Mouse (Mus musculus) heart, adult 2 months (tissue): ENCODE measurements around the gene Pbxip1. TPM values are rescaled to one million over a fixed set of nuclear protein-coding genes. Genes with fewer than 3 reads are reported as not detected.
A peak's percentile ranks its signal among the peaks of the same experiment; 100 is the strongest.

ENCODE experiments used
- DNase-seq, 2 experiments: peaks; one replicate each; pipeline ENCODE4 v3.0.0; 2021
- H3K27ac ChIP-seq: fragments of 200-600 bp; 2 replicates; pipeline ENCODE4 v1.8.1; 2022
- H3K27me3 ChIP-seq: fragments of 200-500 bp; 2 replicates; pipeline ENCODE4 v1.6.1; 2012; ENCODE audit warnings: mild to moderate bottlenecking, low read length, inconsistent platforms, mixed read lengths; ENCODE audit not compliant: control insufficient read depth, insufficient read depth
- H3K36me3 ChIP-seq: fragments of 200-500 bp; 2 replicates; pipeline ENCODE4 v1.6.1; 2012; ENCODE audit warnings: low read length, inconsistent platforms; ENCODE audit not compliant: control insufficient read depth, insufficient read depth
- H3K4me1 ChIP-seq: fragments of 200-500 bp; 2 replicates; pipeline ENCODE4 v1.6.1; 2011; ENCODE audit warnings: low read length; ENCODE audit not compliant: control insufficient read depth, insufficient read depth
- H3K4me3 ChIP-seq: fragments of 200-600 bp; 2 replicates; pipeline ENCODE4 v1.8.1; 2022
- H3K79me2 ChIP-seq: fragments of 200-500 bp; replicated peaks from 2 replicates; pipeline ENCODE4 v1.6.1; 2012; ENCODE audit warnings: mild to moderate bottlenecking, inconsistent platforms, low read length, moderate library complexity, mixed read lengths; ENCODE audit not compliant: control insufficient read depth, insufficient read depth
- H3K9ac ChIP-seq: fragments of 200-500 bp; 2 replicates; pipeline ENCODE4 v1.6.1; 2012; ENCODE audit warnings: low read depth, mild to moderate bottlenecking, control low read depth, inconsistent platforms, low read length, mixed read lengths
- CTCF ChIP-seq: fragments of 200-600 bp; IDR thresholded peaks from 2 replicates; pipeline ENCODE4 v1.8.1; 2022; ENCODE audit warnings: antibody characterized with exemption, mild to moderate bottlenecking, moderate library complexity
- EP300 ChIP-seq: fragments of 200-500 bp; IDR thresholded peaks from 2 replicates; pipeline ENCODE4 v1.6.1; 2011; ENCODE audit warnings: low read depth, low read length, control low read depth; ENCODE audit not compliant: insufficient read depth
- POLR2A ChIP-seq: fragments of 200-500 bp; IDR thresholded peaks from 2 replicates; pipeline ENCODE4 v1.6.1; 2011; ENCODE audit warnings: mild to moderate bottlenecking, low read depth, low read length, control low read depth; ENCODE audit not compliant: insufficient read depth
- WGBS: fragments of 180-500 bp; shearing (Covaris S2); methylation state at CpG from one replicate; pipeline ENCODE4 v1.1.7; 2018; 5-methylcytosine and 5-hydroxymethylcytosine counted together
- intact Hi-C: fragments of 180-260 bp; cut with DNase I; formaldehyde crosslinking; loops from one replicate; pipeline ENCODE4 v1.15.1; 2025
- polyA plus RNA-seq: library from polyadenylated mRNA; depleted of rRNA; stranded (reverse); fragments of >200 nt; gene quantifications from 2 replicates; pipeline ENCODE4 v1.2.3, GENCODE M21; 2012
- total RNA-seq, 2 experiments: library from RNA; stranded (reverse); gene quantifications; 2 replicates each; pipeline ENCODE4 v1.2.3; 2021

Pbxip1 gene
- total and polyA plus RNA-seq, 3 experiments = 55.7 to 67.5 (median 56.2) TPM

DNA sequence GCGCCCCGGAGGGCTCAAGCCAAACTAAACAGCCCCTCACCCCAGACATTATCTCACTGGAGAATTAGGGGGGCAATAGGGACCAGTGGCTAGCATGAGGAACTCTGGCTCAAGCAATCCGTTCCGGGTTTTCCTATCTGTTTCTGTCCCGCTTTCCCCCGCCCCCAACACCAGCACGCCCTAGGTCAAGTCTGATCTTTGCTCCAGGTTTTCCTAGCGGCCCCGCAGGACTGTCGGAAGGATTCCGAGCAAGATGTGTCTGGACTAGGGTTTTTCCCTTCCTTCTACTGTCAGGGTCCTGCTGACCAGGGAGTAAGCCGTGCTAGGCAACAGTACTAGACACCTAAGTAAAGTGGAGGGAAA lies 41.6 kb upstream of the Pbxip1 start:
- Histone ChIP-seq H3K79me2 (no peaks in the 10 kb centered on the region), H3K36me3 (no peaks in the 10 kb centered on the region), H3K4me1 (peaks cover 5% of the 10 kb centered on the region), H3K27ac (peak overlapping the region; percentile 99), H3K4me3 (peak overlapping the region; percentile 83), H3K9ac (peak overlapping the region; percentile 82), H3K27me3 (no peaks in the 10 kb centered on the region)
- peak in 1 of 2 experiments; percentile 89 for DNase-seq
- intact Hi-C loops = loop anchor here (1.0 to 5.0 kb wide), 3 partner anchors 14 to 92 kb away; partner anchors contain the start of gene Pygo2
- under 1% methylated on average over 12 of the region's 12 CpGs for WGBS
- 0 out of 2 replicates have a peak, but pooled peaks have one; percentile 48 for TF ChIP-seq EP300
- no peak for TF ChIP-seq CTCF
- TF ChIP-seq POLR2A = peak; percentile 85

DNA sequence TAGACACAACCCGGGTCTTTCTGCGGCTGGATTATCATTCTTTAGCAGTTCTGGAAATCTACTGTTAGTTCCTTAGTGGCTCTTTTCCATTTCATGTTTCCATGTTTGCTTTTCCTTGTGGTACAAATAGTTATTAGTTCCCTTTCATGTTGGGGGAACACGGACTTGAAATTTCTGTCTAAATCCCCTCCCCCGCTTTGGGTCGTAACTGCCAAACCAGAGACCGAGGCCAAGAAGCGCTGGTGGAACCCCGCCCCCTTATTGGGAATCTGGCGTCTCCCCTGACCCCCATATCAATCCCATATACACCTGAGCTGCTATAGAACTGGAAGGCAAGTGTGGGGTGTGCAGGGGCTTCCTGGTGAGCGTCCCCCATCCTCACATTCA lies 41.1 kb upstream of the Pbxip1 start:
- intact Hi-C loops = loop anchor here (1.0 to 5.0 kb wide), 3 partner anchors 14 to 92 kb away; partner anchors contain the start of gene Pygo2
- H3K4me1 ChIP-seq = peaks cover 3% of the 10 kb centered on the region
- no peaks in the 10 kb centered on the region for H3K27me3 ChIP-seq
- H3K9ac ChIP-seq = peak overlapping the region; percentile 54
- DNase-seq = peak in 1 of 2 experiments; percentile 44
- H3K27ac ChIP-seq = peak overlapping the region; percentile 99
- H3K36me3 ChIP-seq = no peaks in the 10 kb centered on the region
- TF ChIP-seq CTCF = no peak
- TF ChIP-seq POLR2A = no peak
- no peak for TF ChIP-seq EP300
- 10% methylated on average over 10 of the region's 10 CpGs for whole genome bisulfite sequencing
- H3K4me3 ChIP-seq = peak overlapping the region; percentile 83
- H3K79me2 ChIP-seq = no peaks in the 10 kb centered on the region

DNA sequence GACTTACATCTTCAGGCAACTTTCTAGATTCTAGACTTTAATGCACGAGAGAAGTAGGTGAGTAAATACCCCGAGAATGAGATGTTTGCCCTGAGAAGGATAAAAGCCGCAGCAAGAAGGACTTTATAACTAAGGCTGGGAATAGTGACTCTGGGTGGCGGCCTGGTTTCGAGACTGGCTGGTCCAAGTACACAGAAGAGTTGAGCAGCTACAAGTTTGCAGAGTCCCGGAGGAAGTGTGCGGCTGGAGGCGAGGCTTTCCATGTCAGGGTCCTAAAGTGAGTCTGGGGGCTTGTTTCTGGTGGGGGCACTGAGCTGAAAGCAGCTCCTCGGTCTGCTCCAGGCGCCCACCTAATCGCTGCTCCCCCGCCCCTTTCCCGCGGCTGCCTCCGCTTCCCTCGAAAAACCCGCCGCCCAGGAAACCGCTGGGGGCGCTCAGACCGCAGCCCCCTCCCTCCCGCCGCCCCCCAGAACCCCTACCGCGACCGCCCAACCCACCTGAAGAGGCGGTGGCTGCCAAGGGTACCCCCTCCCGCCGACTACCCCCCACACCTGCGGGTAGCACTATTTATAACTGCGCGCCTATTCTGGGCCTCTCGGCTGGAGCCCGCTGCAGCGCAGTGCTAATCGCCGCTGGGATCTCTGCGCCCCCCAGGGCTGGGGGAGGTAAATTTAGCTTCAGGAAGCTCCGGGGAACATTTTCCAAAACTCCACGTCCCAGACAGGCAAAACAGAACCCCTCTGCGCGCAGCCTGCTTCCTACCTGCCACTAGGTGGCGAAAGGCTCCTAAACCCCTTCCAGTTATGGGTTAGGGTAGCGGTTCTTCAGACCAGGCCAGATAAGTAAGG lies 40.5 kb upstream of the Pbxip1 start:
- peak overlapping the region; percentile 99 for H3K27ac ChIP-seq
- peak; percentile 75 to 79 for DNase-seq
- no peaks in the 10 kb centered on the region for H3K27me3 ChIP-seq
- peaks cover 2% of the 10 kb centered on the region for H3K4me1 ChIP-seq
- no peaks in the 10 kb centered on the region for H3K79me2 ChIP-seq
- peak overlapping the region; percentile 54 for H3K9ac ChIP-seq
- no peaks in the 10 kb centered on the region for H3K36me3 ChIP-seq
- TF ChIP-seq EP300 (0 out of 2 replicates have a peak, but pooled peaks have one; percentile 65), POLR2A (no peak), CTCF (peak; percentile 91)
- H3K4me3 ChIP-seq = peak overlapping the region; percentile 83
- WGBS = 1% methylated on average over 38 of the region's 44 CpGs
- intact Hi-C loops = loop anchor here (1.0 to 5.0 kb wide), 4 partner anchors 13 to 91 kb away; partner anchors contain the start of gene Pygo2

DNA sequence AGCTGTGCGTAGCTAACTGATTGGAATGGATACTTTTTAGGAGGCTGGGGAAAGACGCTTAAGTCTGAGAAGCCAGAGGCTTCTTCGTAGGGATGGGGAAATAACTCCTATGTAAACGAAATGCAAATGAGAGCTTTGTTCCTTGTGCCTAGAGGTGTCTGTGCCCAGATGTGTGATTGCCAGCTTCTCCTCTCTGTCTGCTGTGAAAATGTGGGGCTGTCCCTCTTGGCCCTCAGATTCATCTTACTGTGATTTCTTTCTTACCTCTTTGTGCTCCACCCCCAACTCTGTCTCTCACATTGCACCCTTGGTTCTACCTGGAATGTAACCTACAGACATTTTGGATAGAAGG lies 39.9 kb upstream of the Pbxip1 start:
- Histone ChIP-seq H3K79me2 (no peaks in the 10 kb centered on the region), H3K27ac (peak overlapping the region; percentile 99), H3K4me1 (no peaks in the 10 kb centered on the region; the same call in 1 of the 2 replicates), H3K9ac (peak overlapping the region; percentile 40; the same call in 1 of the 2 replicates), H3K27me3 (no peaks in the 10 kb centered on the region), H3K36me3 (no peaks in the 10 kb centered on the region), H3K4me3 (peak overlapping the region; percentile 83)
- intact Hi-C loops = loop anchor here (2.0 to 5.0 kb wide), 2 partner anchors 62 to 91 kb away; no protein-coding TSS in a partner anchor
- WGBS = under 1% methylated on average over 4 of the region's 4 CpGs
- no peak for DNase-seq
- TF ChIP-seq CTCF (no peak), POLR2A (no peak), EP300 (no peak)

DNA sequence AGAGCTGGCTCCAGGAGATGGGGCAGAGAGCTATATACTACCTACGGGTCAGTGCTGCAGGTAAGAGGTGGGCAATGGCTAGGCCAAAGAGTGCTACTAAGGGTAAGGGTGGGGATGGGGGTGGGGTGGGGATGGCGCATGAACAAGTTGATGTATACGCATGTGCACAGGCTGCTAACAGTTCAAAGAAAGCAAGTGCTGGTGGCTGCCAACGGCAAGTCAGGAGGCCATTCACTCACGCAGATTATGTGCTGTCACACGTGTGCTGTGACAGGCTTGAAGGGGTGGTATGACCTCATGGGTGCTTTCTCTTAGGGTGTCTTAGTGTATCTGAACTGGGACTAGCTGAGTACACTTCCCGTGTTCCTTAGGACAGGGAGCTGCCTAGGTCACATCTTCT lies 35.2 kb upstream of the Pbxip1 start:
- Histone ChIP-seq H3K4me3 (no peak overlapping the region), H3K27ac (no peak overlapping the region), H3K4me1 (no peaks in the 10 kb centered on the region; the same call in 1 of the 2 replicates), H3K79me2 (no peaks in the 10 kb centered on the region), H3K36me3 (no peaks in the 10 kb centered on the region), H3K9ac (no peak overlapping the region), H3K27me3 (no peaks in the 10 kb centered on the region)
- no peak for DNase-seq
- intact Hi-C loops = no loop called here
- TF ChIP-seq POLR2A = no peak
- no peak for TF ChIP-seq CTCF
- TF ChIP-seq EP300 = no peak
- 82% methylated on average over 7 of the region's 7 CpGs for WGBS

DNA sequence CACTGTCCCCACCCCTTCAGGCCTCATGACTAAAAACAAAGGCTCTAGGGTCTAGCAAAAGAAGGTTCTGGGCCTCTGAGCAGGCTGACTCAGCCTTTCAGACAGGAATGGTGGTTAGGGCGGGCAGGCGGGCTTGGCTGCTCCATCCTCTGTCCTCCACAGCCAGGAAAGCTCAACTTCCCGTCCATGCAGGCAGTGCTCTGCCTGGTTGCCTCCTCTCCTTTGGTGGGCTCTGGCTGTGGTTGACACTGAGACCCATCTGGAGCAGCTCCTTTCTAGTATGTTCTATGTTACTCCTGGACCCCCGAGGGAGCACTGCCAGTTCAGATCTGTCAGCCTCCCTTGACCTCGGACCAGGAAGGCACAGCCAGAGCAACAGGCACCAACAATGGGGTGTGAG lies 33.8 kb upstream of the Pbxip1 start, which contains the start of gene Lenep:
Gene Lenep (minus strand): TSS at position 101 of the 400 bp plus-strand sequence.
- intact Hi-C loops = no loop called here
- H3K79me2 ChIP-seq = no peaks in the 10 kb centered on the region
- no peak for DNase-seq
- no peaks in the 10 kb centered on the region for H3K36me3 ChIP-seq
- no peaks in the 10 kb centered on the region for H3K4me1 ChIP-seq
- no peak within 1 kb of the TSS for H3K9ac ChIP-seq
- H3K4me3 ChIP-seq = no peak within 1 kb of the TSS
- no peak for TF ChIP-seq CTCF
- TF ChIP-seq POLR2A = no peak
- TF ChIP-seq EP300 = no peak
- H3K27me3 ChIP-seq = no peaks in the 10 kb centered on the region
- WGBS = 64% methylated on average over 5 of the region's 5 CpGs
- no peak within 1 kb of the TSS for H3K27ac ChIP-seq
